Mouse (Mus musculus) lung, embryonic 15.5 days (tissue): Measurements from ENCODE around the gene Pdp2. TPM values are rescaled to one million over a fixed set of nuclear protein-coding genes. Genes with fewer than 3 reads are reported as not detected.

Experiments used
- ATAC-seq: fragments of 200-750 bp; cut with Nextera tagmentation; 2 replicates; pipeline ENCODE4 v1.8.0; 2017; ENCODE audit warnings: moderate number of reproducible peaks, borderline replicate concordance; ENCODE audit not compliant: low FRiP score, low TSS enrichment; ENCODE audit errors: extremely low read depth
- H3K27ac ChIP-seq: fragments of 300-500 bp; sonication (generic); 2 replicates; pipeline ENCODE4 v1.5.1; 2015; ENCODE audit warnings: moderate library complexity, mild to moderate bottlenecking, inconsistent platforms
- H3K27me3 ChIP-seq: fragments of 300-500 bp; sonication (generic); 2 replicates; pipeline ENCODE4 v1.6.1; 2015; ENCODE audit warnings: inconsistent platforms
- H3K36me3 ChIP-seq: fragments of 300-500 bp; sonication (generic); 2 replicates; pipeline ENCODE4 v1.6.1; 2015; ENCODE audit warnings: inconsistent platforms
- H3K4me1 ChIP-seq: fragments of 300-500 bp; sonication (generic); 2 replicates; pipeline ENCODE4 v1.6.1; 2015; ENCODE audit warnings: inconsistent platforms
- H3K4me2 ChIP-seq: fragments of 300-500 bp; sonication (generic); 2 replicates; pipeline ENCODE4 v1.6.1; 2015; ENCODE audit warnings: inconsistent platforms, mild to moderate bottlenecking, moderate library complexity
- H3K4me3 ChIP-seq: fragments of 300-500 bp; sonication (generic); 2 replicates; pipeline ENCODE4 v1.5.1; 2015; ENCODE audit warnings: mild to moderate bottlenecking, inconsistent platforms
- H3K9ac ChIP-seq: fragments of 300-500 bp; sonication (generic); 2 replicates; pipeline ENCODE4 v1.6.1; 2015; ENCODE audit warnings: inconsistent platforms
- H3K9me3 ChIP-seq: fragments of 300-500 bp; sonication (generic); 2 replicates; pipeline ENCODE4 v1.6.1; 2016; ENCODE audit warnings: inconsistent platforms
- WGBS: fragments of 180-500 bp; shearing (Covaris S2); methylation state at CpG from one replicate; pipeline ENCODE4 v1.1.7; 2015; 5-methylcytosine and 5-hydroxymethylcytosine counted together
- polyA plus RNA-seq: library from polyadenylated mRNA; unstranded; fragments of >200 nt; fragmentation: Nextera tagmentation; extraction: Ambion mirVana; gene quantifications from 2 replicates; pipeline ENCODE4 v1.2.1, GENCODE M21; 2015

Gene Pdp2
- polyA plus RNA-seq, 1 experiment from 2014 or later: 9.2 TPM

DNA sequence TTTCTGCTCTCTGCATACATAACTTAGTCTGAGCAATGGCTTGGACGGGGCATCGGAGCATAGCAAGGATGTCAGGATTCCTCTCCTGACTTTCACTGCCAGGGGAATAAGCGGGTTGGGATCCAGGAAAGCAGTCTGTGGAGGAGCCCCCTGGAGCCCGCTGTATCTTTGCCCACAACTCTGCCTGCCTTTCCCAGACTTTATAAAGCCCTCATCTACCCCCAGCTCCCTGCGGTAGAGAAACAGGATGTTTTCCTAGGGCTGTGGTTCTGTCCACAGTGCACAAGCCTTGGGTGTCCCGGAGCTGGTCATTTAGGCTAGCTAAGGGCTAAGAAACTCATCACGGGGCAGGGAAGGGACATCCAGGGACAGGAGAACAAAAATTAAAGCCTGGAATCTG, 10.1 kb downstream of the Pdp2 start:
- no peak for ATAC-seq
- Histone ChIP-seq H3K27me3 (no peaks in the 10 kb centered on the region), H3K4me1 (peaks cover 21% of the 10 kb centered on the region), H3K36me3 (no peaks in the 10 kb centered on the region), H3K9me3 (no peaks in the 10 kb centered on the region), H3K4me3 (peak overlapping the region; percentile 33; the same call in 1 of the 2 replicates), H3K4me2 (peak overlapping the region; percentile 64), H3K9ac (0 out of 2 replicates have a peak overlapping the region, but pooled peaks have one; percentile 3), H3K27ac (no peak overlapping the region)
- WGBS: 21% methylated on average over 7 of the region's 7 CpGs

DNA sequence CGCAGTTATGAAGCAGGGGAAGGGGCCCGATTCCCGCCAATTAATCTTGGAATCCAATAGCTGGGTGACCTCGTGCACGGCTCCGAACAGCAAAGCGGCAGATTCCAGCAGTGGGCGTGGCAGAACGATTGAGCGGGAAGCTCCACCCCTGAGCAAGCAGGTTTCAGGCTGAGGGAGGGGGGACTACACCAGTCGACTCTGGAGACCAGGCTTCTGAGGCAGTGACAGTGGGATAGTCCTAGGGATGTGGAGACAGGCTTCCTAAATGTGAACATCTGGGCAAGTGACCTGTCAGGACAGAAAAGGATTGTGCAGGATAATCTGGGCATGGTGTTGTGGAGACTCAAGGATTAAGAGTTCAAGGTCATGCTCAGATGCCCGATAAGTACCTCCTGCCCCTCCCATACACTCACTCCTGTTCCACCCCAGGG, 10.7 kb downstream of the Pdp2 start:
- Histone ChIP-seq H3K36me3 (no peaks in the 10 kb centered on the region), H3K4me1 (peaks cover 21% of the 10 kb centered on the region), H3K9ac (peak overlapping the region; percentile 22; the same call in 1 of the 2 replicates), H3K9me3 (no peaks in the 10 kb centered on the region), H3K27me3 (no peaks in the 10 kb centered on the region), H3K27ac (no peak overlapping the region), H3K4me3 (peak overlapping the region; percentile 33), H3K4me2 (peak overlapping the region; percentile 64)
- 1% methylated on average over 12 of the region's 12 CpGs for WGBS
- ATAC-seq: peak; percentile 20; the same call in 1 of the 2 replicates

DNA sequence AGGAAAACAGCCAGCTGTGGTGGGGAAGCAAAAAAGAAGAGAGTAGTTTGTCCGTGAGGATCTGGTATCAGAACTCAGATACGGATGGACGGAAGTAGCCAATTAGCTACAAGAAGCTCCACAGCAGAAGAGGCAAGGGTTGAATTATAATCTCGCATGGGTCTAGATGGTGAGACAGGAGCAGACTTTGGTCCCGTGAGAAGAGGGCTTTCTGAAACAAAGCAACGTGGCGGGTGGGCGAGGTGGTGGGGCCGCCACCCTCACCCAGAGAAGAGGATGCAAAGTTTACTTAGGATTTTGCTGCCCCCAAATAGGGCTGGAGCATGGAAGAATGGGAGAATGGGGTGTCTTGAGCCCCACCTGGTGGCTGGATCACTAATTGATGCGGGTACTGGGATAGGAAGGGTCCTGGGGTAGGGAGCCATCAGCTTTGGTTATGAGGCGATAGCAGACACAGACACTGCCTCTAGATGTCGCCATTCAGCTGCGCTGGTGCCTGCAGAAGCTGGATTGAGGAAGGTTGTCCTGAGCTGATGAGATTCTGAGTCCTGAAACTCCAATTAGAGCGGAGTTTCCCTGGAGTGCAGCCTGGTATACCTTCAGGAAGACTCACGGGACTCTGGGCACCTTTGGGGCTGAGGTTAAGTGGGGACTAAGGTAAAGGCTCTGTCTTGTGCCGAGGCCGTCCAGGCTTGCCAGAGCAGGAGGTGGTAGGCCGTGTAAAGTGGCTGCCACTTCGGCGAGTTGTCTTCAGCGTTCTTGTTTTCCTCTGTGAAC, 11.4 kb downstream of the Pdp2 start:
- Histone ChIP-seq H3K4me2 (peak overlapping the region; percentile 64), H3K27me3 (no peaks in the 10 kb centered on the region), H3K4me3 (peak overlapping the region; percentile 33), H3K9me3 (no peaks in the 10 kb centered on the region), H3K4me1 (peaks cover 20% of the 10 kb centered on the region), H3K9ac (peak overlapping the region; percentile 22), H3K27ac (no peak overlapping the region), H3K36me3 (no peaks in the 10 kb centered on the region)
- ATAC-seq: peak; percentile 90
- 17% methylated on average over 21 of the region's 21 CpGs for WGBS

DNA sequence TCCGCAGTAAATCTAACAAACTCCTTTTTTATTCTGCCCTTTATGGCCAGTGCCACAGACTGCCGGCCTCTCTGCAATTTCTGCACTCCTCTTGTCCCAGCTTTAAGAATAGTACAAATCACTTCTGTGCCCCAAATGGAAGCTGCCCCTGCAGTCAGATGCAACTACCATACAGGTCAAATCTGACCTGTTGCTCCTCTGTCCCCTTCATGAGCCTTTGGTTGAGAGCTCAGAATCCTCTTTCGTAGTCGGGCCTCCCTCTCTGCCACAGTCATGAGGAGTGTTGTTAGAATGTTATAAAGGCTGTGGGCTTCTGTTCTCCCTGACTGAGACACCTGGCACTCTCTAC, 12.0 kb downstream of the Pdp2 start:
- Histone ChIP-seq H3K27me3 (no peaks in the 10 kb centered on the region), H3K27ac (no peak overlapping the region), H3K4me1 (peaks cover 16% of the 10 kb centered on the region), H3K4me2 (no peak overlapping the region), H3K9ac (no peak overlapping the region), H3K9me3 (no peaks in the 10 kb centered on the region), H3K4me3 (no peak overlapping the region), H3K36me3 (no peaks in the 10 kb centered on the region)
- WGBS: 58% methylated on average over 4 of the region's 4 CpGs
- ATAC-seq: no peak

DNA sequence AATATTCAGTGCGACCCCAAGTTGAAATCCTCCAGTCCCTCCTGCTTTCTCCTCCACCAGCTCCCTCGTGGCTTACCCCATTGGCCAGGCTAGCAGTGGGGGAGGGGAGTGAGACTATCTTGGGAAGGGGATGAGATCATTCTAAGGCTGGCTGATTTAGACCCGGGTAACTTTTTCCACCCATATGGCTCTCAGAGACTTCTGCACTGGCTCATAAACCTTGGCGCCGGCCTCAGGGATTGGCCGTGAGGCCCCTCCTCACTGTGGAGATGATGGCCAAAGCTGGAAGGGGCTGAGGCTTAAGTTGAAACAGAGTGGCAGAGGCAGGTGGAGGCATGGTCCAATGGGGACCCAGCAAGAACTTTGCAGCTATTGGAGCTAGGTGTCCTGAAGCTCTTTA, 15.1 kb downstream of the Pdp2 start:
- H3K4me1 ChIP-seq: peaks cover 16% of the 10 kb centered on the region

DNA sequence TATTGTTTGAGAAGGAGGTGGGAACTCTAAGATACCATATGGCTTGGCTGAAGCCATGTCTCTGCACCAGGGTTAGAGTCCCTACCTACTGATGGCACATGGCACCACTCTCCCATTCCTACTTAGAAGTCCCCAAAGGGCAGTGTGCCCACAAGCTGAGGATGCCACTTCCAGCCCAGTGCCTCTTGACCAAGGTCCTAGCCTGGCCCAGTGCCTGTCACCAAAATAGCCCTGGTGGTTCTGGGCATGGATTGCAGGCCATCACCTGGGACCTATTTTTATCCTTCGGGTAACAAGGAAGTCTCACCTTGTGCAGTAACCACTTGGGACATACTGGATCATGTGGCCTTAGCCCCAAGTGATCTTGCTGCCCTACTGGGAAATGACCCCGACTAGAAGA, 16.7 kb downstream of the Pdp2 start:
- ATAC-seq: no peak
- 82% methylated on average over 2 of the region's 2 CpGs for WGBS
- H3K36me3 ChIP-seq: no peaks in the 10 kb centered on the region
- no peak overlapping the region for H3K4me3 ChIP-seq
- no peak overlapping the region for H3K27ac ChIP-seq
- H3K27me3 ChIP-seq: no peaks in the 10 kb centered on the region
- peaks cover 10% of the 10 kb centered on the region for H3K4me1 ChIP-seq
- no peak overlapping the region for H3K9ac ChIP-seq
- H3K4me2 ChIP-seq: no peak overlapping the region
- no peaks in the 10 kb centered on the region for H3K9me3 ChIP-seq

More for the DNA sequence above, 15.1 kb downstream of the Pdp2 start:
- Histone ChIP-seq H3K27me3 (no peaks in the 10 kb centered on the region), H3K4me2 (no peak overlapping the region), H3K9ac (no peak overlapping the region), H3K4me3 (no peak overlapping the region), H3K9me3 (no peaks in the 10 kb centered on the region), H3K27ac (no peak overlapping the region), H3K36me3 (no peaks in the 10 kb centered on the region)
- 36% methylated on average over 6 of the region's 6 CpGs for WGBS
- ATAC-seq: no peak

DNA sequence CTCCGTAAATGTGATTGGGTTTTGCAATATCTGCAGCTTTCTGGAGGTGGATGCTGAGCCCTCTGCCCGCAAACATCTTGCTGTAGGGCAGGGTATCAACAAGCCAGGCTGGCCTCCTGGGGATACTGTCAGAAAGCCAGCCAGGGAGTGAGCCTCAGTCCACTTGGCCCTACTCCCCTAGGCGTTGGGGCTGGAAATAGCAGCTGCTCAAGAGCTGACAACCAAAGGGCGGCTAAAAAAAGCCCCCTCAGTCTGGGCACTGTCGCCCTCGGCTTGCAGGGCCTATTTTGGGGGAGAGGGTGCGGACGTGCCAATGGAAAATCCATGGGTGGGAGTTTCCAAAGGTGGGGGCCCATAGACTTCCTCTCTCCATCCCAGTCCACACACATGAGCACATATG, 18.0 kb downstream of the Pdp2 start:
- ATAC-seq: no peak
- no peak overlapping the region for H3K9ac ChIP-seq
- no peaks in the 10 kb centered on the region for H3K9me3 ChIP-seq
- H3K27me3 ChIP-seq: no peaks in the 10 kb centered on the region
- WGBS: 72% methylated on average over 8 of the region's 8 CpGs
- no peak overlapping the region for H3K4me2 ChIP-seq
- no peaks in the 10 kb centered on the region for H3K36me3 ChIP-seq
- peaks cover 10% of the 10 kb centered on the region for H3K4me1 ChIP-seq
- no peak overlapping the region for H3K4me3 ChIP-seq
- no peak overlapping the region for H3K27ac ChIP-seq

DNA sequence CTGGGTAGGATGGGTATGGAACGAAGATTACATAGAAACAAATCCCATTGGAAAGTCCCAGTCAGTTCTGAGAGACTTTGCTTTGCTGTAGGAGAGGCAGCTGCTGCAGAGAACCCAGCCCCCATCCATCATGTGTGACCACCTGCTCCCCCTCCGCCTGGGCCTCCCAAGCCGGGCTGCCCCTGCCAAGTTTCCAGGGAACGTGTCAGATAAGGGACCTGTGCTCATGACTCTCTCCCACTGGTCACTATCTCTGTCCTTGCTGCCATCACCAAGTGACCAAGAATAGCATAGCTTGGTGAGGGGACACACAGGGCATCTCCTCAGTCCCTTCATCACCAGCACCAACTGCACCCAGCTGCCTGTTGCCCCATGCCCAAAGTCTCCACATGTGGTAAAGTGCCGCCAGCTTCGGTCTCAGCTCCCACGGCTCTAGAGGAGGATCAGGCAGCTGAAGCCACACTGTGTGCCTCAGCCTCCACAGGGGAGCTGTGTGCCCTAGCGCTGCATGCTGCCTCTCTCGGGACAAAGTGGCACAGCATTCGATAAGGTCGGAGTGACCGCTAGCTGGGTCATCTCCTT, 19.0 kb downstream of the Pdp2 start:
- Histone ChIP-seq H3K27ac (0 out of 2 replicates have a peak overlapping the region, but pooled peaks have one; percentile 50), H3K27me3 (no peaks in the 10 kb centered on the region), H3K4me3 (no peak overlapping the region), H3K4me1 (peaks cover 10% of the 10 kb centered on the region), H3K9me3 (no peaks in the 10 kb centered on the region), H3K36me3 (no peaks in the 10 kb centered on the region), H3K9ac (no peak overlapping the region), H3K4me2 (no peak overlapping the region)
- 60% methylated on average over 12 of the region's 12 CpGs for WGBS
- no peak for ATAC-seq

DNA sequence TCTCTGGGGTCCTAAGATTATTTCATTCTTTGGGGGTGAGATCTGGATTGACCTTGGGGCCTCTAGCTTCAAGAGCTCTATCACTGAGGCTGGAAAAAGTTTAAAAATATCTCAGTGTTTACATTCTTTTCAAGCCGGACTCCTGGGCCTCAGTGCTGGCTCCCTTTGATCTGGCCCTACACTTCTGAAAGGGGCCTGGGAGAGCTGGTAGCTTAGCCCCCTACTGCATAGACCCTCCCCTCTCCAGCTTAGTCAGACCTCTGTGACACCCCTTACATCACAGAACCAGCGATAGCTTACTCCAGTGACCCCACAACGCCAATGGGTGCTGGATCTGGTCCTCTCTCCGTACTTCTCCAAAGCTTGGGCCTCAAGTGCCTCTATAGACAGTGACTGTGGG, 20.4 kb downstream of the Pdp2 start:
- WGBS: 12% methylated on average over 4 of the region's 4 CpGs
- peak; percentile 54; the same call in 1 of the 2 replicates for ATAC-seq
- Histone ChIP-seq H3K4me1 (peaks cover 10% of the 10 kb centered on the region), H3K9me3 (no peaks in the 10 kb centered on the region), H3K4me2 (no peak overlapping the region), H3K36me3 (no peaks in the 10 kb centered on the region), H3K4me3 (no peak overlapping the region), H3K9ac (no peak overlapping the region), H3K27me3 (no peaks in the 10 kb centered on the region), H3K27ac (peak overlapping the region; percentile 50)

DNA sequence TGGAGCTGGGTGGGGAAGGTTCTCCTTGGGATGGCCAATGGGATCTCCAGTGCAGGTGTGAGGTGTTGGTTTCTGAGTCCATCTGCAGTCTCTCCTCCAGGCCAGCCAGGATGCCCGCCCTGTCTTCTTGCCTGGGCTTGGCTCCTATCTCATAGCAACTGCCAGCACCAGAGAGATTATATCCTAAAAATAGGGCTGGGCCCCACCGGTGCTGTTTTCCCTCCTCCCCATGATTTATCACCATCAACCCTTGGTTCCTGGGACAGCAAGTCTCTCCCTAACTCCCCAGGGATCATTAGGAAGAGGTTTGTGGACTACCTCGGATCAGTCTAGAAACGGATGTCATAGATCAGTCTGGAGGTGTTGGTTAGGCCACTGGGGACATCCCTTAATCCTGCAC, 21.9 kb downstream of the Pdp2 start:
- Histone ChIP-seq H3K4me1 (peaks cover 10% of the 10 kb centered on the region), H3K4me2 (no peak overlapping the region), H3K27ac (no peak overlapping the region), H3K27me3 (no peaks in the 10 kb centered on the region), H3K4me3 (no peak overlapping the region), H3K9me3 (no peaks in the 10 kb centered on the region), H3K9ac (no peak overlapping the region), H3K36me3 (no peaks in the 10 kb centered on the region)
- WGBS: 61% methylated on average over 4 of the region's 4 CpGs
- ATAC-seq: no peak

DNA sequence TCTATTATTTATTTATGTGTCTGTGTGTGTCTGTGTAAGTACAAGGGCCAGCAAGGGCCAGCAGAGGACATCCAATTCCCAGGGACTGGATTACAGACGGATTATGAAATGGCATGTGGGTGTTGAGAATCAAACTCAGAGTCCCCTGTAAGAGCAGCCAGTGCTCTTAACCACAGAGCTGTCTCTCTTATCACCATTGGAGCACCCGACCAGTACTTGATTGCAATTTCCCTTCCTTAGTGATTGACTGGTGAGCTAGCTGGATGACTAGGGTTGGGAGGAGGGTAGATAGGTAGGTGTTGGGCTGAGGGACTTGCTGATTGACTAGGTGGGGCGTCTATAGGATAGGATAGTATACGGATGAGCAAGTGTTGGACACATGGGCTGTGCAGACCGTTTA, 29.5 kb downstream of the Pdp2 start:
- Histone ChIP-seq H3K4me3 (no peak overlapping the region), H3K36me3 (no peaks in the 10 kb centered on the region), H3K9me3 (no peaks in the 10 kb centered on the region), H3K27ac (no peak overlapping the region), H3K9ac (no peak overlapping the region), H3K27me3 (no peaks in the 10 kb centered on the region), H3K4me1 (no peaks in the 10 kb centered on the region), H3K4me2 (no peak overlapping the region)
- WGBS: 64% methylated on average over 5 of the region's 5 CpGs
- no peak for ATAC-seq

DNA sequence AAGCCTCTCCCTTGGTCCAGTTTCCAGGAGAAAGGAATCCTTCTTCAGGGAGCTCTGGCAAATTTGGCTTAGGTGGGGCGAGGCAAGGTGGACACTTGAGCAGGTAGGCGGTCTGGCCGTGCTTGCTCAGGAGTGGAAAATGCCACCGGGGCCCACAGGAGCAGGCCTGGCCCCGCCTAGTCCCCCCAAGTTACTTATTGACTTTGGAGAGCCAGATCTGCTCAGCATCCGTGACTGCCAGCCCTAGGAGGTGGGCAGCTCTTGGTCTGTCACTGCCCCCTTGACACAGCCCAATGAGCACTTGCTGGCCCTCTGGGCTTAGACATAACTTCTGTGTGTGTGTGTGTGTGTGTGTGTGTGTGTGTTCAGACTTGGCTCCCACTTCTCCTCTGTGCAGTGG, 32.9 kb downstream of the Pdp2 start, which contains the start of gene Cdh16:
Cdh16 (minus strand) TSS at position 236 of the 400 bp plus-strand sequence.
- no peaks in the 10 kb centered on the region for H3K36me3 ChIP-seq
- WGBS: 49% methylated on average over 6 of the region's 6 CpGs
- H3K4me3 ChIP-seq: peak within 1 kb of the TSS; percentile 7; the same call in 1 of the 2 replicates
- no peaks in the 10 kb centered on the region for H3K27me3 ChIP-seq
- peak within 1 kb of the TSS; percentile 42 for H3K4me2 ChIP-seq
- peak within 1 kb of the TSS; percentile 72 for H3K27ac ChIP-seq
- no peak within 1 kb of the TSS for H3K9ac ChIP-seq
- ATAC-seq: peak; percentile 87
- no peaks in the 10 kb centered on the region for H3K4me1 ChIP-seq
- H3K9me3 ChIP-seq: no peaks in the 10 kb centered on the region
